Mouse (Mus musculus): Measurements from ENCODE around the gene Tsku.

GRCm38 (mm10) chr7:98316568-98316967, 44.6 kb downstream of the Tsku start:
- no peak for TF ChIP-seq CTCF (IDR thresholded peaks at IDR 0.05; ENCODE audit: low read depth)
- TF ChIP-seq EP300 (optimal IDR thresholded peaks at IDR 0.05) = no peak
